Mouse (Mus musculus) cerebellum, adult 9-10 months (tissue): ENCODE measurements at regions not wholly inside any gene's neighbourhood (a gene's known extent, or its start where the extent isn't known, plus 50 kb on each side); places are given as distances from the start of the nearest gene placed in this dataset.
A peak's percentile ranks its signal among the peaks of the same experiment; 100 is the strongest.

Experiments
- DNase-seq: peaks from one replicate; pipeline ENCODE4 v3.0.0; 2022

GRCm38 (mm10) chr17:48592457-48592856 is 137.8 kb downstream of the Unc5cl start:
- no peak for DNase-seq

GRCm38 (mm10) chr17:48595418-48595963 is 140.8 kb downstream of the Unc5cl start:
- no peak for DNase-seq

- no peak for DNase-seq
Measured at GRCm38 (mm10) chr17:48596406-48596805, 141.7 kb downstream of the Unc5cl start.

- no peak for DNase-seq
Measured at GRCm38 (mm10) chr17:48597301-48597700, 142.6 kb downstream of the Unc5cl start.

DNA sequence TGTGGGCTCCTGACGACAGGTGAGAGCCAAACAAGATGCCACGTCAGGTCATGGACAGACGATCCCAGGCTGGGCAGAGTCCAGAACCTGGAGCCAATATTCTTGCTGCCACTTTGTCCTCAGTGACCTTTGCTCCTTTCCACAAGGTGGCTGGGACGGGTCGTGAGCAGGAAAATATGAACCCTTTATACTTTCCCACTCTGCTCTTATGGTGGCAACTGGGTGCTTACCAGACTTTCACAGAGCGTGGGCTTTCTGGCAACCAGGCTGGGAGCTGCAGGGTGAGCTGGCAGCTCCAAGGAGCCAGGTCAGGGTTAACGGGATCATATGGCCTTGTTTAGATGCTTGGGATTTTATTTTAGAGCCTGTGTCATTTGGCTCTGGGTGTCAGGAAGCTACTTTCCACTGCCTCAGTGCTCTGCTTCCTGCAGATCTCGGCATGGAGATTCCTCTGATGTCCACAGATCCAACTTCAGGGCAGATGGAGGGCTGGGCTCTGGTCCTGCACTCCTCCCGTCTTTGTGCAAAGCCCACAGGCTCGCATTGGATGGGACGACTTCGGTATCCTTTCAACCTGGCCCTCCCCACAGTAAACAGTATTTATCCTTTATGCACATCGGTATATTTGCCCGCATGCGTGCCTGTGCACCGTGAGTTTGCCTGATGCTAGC is 143.9 kb downstream of the Unc5cl start:
- DNase-seq = peak; percentile 70

GRCm38 (mm10) chr17:48600176-48600575 is 145.5 kb downstream of the Unc5cl start:
- DNase-seq = no peak

DNA sequence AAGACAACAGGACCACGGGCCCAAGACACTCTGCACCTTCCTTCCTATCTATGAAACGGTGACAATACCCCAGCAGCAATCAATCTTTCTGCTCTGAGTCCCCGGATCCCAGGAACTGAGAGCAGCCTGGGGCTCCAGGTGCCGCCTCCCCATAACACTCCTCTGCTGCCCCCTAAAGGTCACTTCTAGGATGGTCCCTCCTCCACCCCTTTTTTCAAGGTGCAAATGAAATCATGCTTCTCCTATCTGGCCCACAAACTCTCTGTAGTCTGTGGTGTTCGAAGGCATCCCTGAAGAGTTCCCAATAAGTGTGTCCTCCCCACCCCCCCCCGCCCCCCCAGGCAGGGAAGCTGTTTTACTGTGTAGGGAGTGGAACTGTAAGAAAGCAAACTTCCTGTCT is 147.9 kb downstream of the Unc5cl start:
- DNase-seq = peak; percentile 83

- DNase-seq = no peak
Measured at GRCm38 (mm10) chr17:48606767-48607166, 152.1 kb downstream of the Unc5cl start.

DNA sequence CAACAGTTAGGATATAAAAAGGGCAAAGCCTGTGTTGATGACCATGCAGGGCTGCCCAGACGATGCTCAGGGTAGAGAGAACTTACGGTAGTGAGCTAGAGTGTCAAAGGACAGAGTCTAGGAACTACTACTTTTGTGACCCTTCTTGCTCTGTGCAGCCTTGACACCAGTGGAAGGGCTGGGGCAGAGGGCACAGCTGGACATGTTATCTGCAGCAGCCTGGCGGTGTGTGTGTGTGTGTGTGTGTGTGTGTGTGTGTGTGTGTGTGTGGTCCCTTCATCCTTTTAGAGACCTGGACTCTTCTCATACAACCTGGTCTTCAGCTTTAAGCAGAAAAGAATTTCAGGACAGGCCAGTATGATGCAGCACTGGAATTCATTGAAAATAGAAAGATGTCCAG is 153.6 kb downstream of the Unc5cl start:
- DNase-seq = no peak

- DNase-seq = no peak
Measured at GRCm38 (mm10) chr17:48610107-48610506, 155.4 kb downstream of the Unc5cl start.

GRCm38 (mm10) chr17:48610806-48611205 is 156.1 kb downstream of the Unc5cl start:
- no peak for DNase-seq

DNA sequence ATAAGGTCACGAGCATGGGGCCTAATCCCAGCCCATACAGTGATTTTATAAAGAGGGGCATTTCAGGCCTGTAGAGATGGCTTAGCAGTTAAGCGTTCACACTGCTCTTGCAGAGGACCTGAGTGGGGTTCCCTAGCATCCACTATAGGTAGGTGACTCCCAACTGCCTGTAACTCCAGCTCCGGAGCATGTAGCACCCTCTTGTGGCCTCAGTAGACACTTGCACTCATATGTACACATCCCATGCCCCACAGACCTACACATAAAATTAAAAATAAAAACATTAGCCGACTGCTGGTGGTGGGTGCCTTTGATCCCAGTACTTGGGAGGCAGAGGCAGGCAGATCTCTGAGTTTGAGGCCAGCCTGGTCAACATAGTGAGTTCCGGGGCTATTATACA is 158.8 kb downstream of the Unc5cl start:
- no peak for DNase-seq

DNA sequence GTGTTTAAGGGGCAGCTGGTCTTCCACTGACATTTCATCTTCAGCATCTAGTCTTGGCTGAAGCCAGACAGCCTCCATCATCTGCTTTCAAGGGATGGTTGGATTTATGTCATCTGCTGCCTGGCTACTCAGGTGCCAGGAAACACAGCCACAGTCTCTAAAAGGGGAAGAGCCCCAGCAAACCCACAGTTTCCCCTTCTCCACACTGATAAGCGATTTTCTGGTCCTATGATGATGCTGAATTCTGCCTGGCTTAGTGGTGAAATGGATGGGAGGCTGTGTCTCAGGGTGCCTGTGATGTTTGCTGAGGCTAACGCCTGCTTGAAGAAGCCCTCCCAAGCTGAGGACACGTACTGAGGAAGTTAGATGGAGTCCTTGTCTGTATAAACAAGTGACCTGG is 160.5 kb downstream of the Unc5cl start:
- DNase-seq = no peak

- no peak for DNase-seq
Measured at GRCm38 (mm10) chr17:48616205-48616604, 161.5 kb downstream of the Unc5cl start.

DNA sequence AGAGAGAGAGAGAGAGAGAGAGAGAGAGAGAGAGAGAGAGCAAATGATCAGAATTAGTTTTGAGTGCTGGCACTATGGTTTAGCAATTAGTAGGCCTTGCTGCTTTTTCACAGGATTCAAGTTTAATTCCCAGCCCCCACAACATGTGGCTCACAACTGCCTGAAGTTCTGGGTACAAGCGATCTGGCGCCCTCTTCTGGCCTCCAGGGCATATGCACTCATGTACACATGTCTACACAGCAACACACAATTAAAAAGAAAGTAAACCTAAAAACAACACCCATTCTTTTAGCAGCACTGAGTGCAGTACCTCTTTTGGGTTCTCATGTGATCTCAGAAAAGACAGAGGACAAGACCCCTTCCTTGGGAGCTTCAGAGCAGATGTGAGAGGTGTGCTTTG is 166.2 kb downstream of the Unc5cl start:
- no peak for DNase-seq

DNA sequence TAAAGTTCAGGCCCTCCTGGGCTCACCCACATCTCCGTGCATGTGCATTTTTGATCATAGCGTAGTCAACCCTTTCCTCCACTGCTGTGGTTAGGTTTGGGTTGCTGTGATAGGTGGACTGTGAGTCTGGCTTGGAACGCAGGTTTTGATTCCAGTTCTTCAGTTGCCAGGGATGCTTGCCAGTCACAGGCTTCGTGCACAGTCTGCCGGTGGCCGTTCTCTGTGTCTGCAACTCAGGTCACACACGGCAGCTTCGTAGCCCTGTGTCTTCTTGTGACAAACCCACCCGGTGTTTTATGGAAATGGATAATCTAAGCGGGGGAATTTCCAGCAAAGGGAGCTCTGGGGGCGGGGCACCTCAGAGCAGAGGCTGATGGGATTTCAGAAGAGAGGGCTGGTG is 167.0 kb downstream of the Unc5cl start:
- no peak for DNase-seq

DNA sequence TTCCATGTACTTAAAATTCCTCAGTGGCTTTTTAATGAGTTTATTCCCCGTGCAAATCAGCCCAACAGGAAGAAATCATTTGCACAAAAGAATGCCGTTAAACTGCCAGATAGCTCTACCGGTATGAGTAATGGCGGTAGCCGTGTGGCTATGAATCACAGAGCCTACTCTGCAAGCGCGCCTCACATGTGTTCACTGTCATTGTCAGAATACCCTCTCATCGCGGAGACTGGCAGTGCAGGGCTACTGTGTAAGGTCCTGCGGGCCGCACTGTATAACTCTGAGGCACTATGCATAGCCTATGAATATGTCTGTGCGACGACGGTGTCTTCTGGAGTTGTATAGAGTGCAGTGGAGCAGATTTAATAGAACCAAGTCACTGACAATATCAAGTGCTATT is 170.2 kb downstream of the Unc5cl start:
- no peak for DNase-seq

DNA sequence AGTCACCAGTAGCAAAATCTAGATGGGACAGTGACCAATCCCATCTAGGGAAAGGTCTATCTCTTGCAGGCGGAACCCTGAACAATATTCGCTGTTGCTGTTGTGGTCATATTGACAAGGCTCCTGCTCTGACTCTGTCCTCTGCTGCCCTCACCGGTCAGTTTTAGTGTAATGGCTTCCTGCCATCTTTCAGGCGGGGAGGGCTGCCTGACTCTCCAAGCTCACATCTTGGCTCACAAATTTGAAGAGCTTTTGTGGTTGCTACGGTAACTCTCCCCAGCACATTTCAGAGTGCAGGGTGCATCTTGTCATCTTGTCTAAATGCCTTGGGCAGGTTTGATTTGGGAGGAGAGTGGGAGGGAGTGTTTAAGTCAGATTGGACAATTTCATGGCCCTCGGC is 171.3 kb downstream of the Unc5cl start:
- DNase-seq = no peak

DNA sequence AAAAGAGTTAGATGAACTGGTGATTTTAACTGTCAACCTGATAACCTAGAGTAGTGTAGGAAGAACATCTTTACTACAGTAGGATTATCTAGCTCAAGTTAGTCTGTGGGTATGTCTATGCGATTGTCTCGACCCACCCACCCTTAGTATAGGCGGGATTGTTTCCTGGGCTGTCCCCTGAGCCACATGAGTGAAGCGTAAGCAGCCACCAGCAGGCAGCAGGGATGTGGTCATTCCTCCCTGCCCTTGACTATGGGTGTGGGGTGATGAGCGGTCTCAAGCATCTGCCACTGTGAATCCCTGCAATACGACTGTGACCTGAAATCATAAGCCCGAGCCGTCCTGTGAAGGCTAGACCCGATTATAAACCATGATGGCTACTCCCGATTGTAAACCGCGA is 184.9 kb downstream of the Unc5cl start:
- no peak for DNase-seq

- no peak for DNase-seq
Measured at GRCm38 (mm10) chr17:48643533-48644019, 188.9 kb downstream of the Unc5cl start.

DNA sequence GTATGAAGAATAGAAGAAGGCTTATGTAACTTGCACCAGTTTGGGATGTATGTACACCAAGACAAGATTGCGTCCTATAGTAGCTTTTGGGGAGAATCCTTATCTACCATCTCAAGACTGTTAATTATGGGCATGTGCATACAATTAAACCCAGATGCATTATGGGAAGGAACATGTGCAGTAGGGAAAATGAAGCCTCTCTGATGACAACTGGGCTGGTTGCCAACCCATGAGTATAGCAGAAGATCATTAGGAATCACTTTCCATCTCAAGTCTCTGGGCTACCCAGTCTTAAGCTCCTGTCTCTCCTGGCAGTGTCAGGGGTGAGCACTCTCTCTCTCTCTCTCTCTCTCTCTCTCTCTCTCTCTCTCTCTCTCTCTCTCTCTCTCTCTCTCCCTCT is 190.4 kb downstream of the Unc5cl start:
- DNase-seq = no peak

DNA sequence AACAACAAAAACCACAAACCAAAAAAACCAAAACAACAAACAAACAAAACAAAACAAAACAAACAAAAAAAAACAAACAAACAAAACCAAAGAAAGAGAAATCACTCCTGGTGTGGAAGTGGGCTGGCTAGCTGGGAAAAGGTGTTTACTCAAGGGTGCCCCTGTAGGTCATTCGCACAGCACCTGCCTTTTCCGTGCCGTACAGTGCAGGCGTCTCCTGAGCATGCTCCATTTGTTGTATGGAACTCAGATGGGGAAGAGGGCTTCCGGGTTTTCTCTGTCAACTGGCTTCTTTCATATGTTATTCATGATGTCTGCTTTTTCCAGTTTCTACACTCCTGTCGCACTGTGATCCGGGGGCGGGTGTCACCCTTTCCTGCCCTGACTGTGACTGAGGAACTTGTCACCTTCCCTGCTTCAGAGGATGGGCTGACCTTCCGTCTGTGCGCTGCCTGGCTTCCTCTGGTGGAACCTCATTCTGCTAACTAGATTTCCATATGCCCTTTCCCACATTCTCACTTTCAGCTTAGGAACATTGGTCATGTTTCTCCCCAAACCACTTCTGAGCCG is 192.0 kb downstream of the Unc5cl start:
- no peak for DNase-seq

DNA sequence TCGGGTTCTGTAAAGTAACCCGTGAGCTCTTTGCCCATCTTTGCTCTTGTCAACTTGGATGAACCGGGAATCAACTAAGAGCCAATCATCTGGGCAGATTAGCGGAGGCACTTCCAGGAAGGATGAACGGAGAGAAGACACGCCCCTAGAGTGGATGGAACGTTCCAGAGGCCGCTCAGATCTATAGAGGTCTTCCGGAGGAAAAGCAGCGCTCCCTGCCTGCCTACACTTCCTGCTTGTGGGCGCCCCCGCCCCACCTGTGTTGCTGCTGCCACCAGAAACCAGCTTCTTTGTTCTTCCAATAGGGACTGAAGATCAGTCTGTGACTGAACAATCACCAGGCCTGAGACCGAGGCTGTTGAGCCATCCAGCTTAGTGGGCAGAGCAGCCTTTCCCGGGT is 192.7 kb downstream of the Unc5cl start:
- no peak for DNase-seq

GRCm38 (mm10) chr17:48650556-48650955 is 195.9 kb downstream of the Unc5cl start:
- DNase-seq = no peak

DNA sequence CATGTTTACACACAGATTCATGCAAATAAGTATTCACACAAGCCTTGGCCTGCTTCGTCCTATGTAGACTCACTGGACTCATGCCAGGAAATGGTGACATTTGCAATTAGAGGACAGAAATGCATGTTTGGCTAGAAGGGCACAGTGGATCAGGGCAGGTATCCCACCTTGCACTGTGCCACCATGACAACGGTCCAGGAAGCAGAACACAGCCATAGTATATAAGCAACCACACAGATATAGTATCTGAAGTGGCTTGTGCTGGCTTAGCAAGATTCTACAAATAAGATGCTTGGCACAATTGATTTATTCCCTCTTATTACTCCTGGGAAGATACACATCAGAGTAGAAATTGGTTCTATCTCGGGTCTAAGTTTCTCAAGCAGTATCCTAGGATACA is 218.0 kb downstream of the Unc5cl start:
- DNase-seq = no peak
